Mouse (Mus musculus) ES-E14 (cell line): ENCODE measurements around the gene Ankrd36.

Experiments used
- CHD2 ChIP-seq: IDR thresholded peaks from 2 replicates; pipeline ENCODE4 v1.6.1; 2014; ENCODE audit warnings: mild to moderate bottlenecking, low read depth, low read length, inconsistent platforms
- MAFK ChIP-seq: IDR thresholded peaks from 2 replicates; pipeline ENCODE4 v1.6.1; 2014; ENCODE audit warnings: mild to moderate bottlenecking, low read depth, low read length, inconsistent platforms; ENCODE audit not compliant: insufficient read depth
- ZNF384 ChIP-seq: IDR thresholded peaks from 2 replicates; pipeline ENCODE4 v1.6.1; 2012; ENCODE audit warnings: low read depth, low read length, inconsistent platforms

DNA sequence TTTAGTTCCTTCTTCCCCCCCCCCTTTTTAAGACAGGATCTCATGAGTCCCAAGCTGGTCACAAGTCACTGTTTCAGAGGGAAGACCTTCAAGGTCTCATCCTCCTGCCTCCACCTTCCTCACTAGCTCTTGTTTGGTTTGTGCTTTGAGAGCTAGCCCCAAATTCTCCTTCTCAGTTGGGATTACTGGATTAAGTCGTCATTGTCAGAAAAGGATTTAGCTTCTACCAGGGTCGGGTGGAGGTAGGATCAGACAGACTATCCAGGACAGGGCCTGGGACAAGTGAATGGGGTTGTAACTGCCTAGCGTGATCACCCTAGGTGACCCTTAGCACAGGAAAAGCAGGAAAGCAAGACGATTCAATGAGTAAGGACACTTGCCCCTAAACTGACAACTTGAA is 29.2 kb upstream of the Ankrd36 start:
- TF ChIP-seq CHD2 (no peak), ZNF384 (no peak), MAFK (no peak)
